Mouse (Mus musculus) 416B (cell line): ENCODE results near the gene Fbxl19.
A peak's percentile ranks its signal among the peaks of the same experiment; 100 is the strongest.
"Not testable (repeated sequence)": the region's sequence is repeated elsewhere in the genome, so short reads cannot be mapped to it uniquely, and the experiment has no call there.

Experiments used
- DNase-seq: peaks from one replicate; pipeline ENCODE4 v3.0.0; 2011; ENCODE audit warnings: low read depth

Fbxl19 gene

DNA sequence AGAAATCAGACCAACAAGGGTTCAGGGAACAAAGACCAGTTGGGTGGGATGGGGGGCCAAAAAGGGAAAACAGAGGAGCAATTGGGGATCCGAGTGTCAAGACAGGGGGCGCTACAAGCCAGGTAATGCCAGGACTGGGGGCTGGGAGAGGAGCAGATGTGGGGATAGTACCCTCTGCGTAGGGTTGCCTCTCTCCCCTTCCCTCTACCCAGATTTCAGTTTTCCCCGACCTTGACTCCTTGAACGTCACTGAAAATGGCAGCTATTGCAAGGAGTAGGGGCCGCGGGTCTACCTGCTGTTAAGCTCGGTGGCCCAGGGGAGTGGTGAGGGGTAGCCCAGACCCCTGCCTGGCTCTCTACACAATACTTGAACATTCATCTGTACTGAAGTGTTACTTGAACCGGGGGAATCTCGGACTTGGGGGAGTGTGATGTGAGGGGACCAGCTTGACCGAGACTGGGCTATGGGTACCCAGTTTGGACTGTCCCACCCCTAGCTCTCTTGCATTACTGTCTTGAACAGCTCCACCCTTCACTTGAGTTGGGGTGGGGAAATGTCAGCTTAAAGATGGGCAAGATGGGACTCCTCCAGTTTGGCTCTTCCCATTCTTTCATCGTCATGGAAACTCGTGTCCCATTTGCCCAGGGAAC lies 24.1 kb downstream of the Fbxl19 start:
- DNase-seq = no peak

DNA sequence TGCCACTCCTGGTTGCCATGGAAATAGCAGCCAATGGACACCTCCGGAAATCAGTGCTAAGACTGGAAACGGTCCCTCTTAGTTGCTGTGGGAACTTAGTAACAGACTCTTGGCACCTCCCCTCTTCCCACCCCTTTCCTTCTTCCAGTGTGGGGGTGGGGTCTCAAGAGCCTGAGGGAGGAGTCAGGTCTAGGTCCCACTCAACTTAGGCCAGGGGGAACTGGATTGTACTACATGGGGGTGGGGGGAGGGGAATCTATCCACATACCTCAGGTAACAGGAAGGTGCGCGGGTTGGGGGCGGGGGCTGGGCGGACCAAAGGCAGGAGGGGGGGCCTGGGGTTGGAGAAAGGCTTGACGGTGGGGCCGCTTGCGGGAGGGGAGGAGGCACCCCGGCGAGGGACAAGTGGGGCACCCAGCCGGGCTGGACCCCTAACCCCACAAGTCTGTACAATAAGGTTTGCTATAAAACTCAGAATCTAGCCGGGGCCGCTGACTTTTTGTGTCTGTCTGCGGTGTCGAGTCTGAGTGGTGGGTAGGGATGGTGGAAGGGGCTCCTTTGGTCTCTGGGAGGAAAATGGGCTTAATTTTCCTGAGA lies 24.8 kb downstream of the Fbxl19 start:
- peak; percentile 99 for DNase-seq

DNA sequence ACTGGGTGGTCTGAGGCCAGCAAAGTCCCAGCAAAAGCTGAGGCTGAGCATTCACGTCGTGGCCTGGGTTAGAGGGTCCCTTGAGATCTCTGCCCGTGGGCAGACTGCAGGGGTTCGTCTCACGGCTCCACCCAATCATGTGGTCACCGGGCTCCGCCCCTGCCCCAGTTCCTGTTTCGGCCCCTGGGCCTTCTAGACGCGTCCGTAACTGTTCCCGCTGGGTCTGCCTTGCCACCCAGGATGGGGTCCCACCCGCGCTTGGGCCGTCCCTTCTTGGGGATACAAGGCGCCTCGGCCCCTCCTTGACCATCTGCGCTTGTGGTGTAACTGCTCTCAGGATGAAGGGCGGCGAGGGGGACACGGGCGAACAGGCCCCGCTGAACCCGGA lies 25.3 kb downstream of the Fbxl19 start, which contains the start of gene Orai3:
TSS of gene Orai3 (plus strand) at position 165 of the 388 bp plus-strand sequence.
- peak; percentile 89 for DNase-seq

DNA sequence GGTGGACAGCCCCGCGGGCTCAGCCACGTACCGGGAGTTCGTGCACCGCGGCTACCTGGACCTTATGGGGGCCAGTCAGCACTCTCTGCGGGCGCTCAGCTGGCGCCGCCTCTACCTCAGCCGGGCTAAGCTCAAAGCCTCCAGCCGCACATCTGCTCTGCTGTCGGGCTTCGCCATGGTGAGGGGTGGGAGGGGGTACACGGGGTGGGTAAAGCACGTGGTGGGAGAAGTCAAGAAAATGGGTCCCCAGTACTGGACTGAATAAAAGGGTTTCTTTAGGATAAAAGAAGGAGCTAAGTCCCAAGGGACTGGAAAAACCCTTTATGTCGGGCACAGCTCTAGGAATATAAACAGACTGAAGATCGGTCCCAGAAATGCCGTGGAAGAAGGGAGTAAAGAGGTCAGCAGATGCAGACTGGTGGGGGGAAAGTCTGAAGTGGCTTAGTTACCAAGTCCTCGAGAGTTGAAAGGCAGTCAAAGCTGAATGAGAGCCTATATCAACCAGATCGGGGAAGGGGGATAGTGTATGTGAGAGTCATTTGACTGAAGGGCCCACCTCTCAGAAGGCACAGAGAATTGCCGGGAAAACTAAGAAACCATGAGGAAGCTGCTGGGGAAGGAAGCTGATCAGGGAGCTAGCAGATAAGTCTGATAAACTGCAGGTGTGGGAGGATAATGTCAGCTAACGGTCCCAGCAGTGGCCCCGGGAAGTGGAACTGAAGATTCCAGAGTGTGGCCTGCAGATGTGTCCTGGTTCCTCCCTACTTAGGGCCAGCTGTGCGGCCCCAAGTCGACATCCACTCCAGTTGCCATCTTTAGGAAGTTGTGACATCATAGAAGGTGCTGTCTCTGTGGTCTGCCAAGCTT lies 25.9 kb downstream of the Fbxl19 start:
- DNase-seq = peak; percentile 66

DNA sequence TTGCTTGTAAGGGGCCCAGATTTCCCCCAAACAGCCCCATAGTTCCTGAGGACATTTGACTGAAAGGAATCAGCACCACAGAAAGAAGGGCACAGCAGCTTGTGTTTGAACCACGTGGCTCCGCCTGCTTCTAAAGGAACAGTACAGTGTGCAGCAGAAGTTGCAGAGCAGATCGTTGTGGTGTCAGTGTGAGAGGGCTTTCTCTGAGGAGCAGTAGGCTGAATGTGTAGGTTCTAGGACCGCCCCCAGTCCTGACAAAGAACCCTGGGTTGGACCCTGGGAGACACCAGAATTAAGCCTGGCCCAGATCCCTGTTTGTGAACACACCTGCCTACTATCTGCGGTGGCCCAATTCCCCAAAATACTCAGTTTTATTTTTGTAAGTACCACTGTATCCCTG lies 26.9 kb downstream of the Fbxl19 start:
- peak; percentile 64 for DNase-seq

DNA sequence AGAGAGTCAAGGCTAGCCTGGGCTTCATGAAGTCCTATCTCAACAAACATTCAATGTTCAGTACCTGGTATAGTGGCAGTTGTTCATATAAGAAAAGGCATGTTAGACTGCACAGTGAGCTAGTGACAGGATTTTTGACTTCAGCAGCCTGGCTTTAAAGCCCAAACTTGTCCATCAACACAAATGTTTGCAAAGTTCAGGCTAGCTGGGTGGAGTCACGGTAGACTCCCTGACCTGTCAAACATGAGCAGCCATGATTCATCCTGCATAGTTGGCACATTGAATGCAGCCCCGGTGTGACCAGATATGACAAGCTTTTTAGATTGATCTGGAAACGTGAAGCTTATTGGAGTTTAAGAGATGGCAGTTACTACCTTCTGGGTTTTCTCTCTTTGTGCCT lies 27.7 kb downstream of the Fbxl19 start:
- peak; percentile 47 for DNase-seq

DNA sequence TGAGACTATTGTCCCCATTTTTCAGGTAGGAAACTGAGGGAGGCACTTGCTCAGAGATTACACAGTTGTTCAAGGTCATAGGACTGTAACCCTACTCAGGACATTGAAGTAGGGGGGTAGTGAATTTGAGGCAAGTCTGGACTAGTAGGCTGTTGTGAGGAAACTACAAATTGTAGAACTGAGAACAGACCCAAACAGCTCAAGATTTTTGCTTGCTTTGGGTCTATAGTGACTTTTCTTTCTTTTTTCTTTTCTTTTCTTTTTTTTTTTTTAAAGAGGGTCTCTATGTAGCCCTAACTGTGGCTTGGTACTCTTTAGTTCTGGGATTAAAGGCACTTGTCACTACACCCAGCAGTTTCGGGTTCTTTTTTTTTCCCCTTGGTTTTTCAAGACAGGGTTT lies 28.2 kb downstream of the Fbxl19 start:
- DNase-seq = peak; percentile 20

DNA sequence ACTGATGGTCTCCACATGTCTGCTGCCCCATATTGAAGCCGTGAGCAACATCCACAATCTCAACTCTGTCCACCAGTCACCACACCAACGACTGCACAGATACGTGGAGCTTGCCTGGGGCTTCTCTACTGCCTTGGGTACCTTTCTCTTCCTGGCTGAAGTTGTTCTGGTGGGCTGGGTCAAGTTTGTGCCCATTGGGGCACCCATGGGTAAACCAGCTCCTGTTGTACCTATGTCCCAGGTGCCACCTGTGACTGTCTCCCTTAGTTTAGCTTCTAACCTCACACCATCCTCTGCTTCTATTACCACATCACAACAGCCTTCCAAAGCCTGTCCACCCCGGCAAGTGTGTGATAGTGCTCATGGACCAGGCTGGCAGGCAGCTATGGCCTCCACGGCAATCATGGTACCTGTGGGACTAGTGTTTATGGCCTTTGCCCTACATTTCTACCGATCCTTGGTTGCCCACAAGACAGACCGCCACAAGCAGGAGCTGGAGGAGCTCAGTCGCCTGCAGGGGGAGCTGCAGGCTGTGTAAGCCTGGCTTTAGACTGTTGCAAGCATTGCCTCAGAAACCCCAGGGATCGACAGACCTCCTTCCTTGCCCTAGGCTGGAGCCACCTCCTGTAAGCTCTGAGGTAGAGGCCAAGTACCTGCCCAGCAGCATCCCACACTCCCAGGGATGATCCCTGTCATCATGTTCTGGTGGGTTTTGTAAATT lies 29.5 kb downstream of the Fbxl19 start:
- DNase-seq = peak; percentile 90

DNA sequence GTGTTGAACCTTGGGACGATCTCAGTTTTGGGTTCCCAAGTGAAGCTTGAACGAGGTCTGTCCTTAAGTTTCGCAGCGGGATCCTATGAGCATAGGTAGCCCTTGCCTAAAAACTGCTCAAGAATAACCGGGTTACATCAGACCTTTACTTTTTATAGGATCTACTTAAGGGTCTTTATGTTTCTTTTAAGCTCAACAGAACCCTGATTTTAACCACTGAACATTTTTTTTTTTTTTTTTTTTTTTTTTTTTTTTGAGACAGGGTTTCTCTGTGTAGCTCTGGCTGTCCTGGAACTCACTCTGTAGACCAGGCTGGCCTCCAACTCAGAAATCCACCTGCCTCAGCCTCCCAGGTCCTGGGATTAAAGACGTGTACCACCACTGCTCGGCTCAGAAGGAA lies 31.5 kb downstream of the Fbxl19 start:
- DNase-seq = not testable (repeated sequence)

DNA sequence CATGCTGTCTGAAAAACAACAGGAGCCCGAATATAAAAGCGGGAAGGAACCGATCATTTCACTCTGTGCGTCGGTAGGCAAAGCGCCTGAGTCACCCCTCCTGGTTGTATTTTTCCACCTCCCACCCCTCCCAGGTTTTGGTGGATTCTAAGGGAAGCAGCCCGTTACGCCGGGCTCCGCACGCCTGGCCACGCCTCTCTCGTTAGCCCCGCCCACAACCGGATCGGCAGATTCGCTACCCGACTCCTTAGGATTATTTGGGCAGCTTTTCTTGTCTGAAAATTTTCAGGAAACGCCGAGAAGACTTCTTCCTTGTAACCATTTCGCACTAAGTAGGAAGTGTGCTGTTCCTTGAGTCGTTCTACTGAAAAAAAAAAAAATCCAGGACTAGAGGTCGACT lies 32.1 kb downstream of the Fbxl19 start, which contains the start of gene Setd1a:
TSS of gene Setd1a (plus strand) at position 245 of the 400 bp plus-strand sequence.
- peak; percentile 90 for DNase-seq

DNA sequence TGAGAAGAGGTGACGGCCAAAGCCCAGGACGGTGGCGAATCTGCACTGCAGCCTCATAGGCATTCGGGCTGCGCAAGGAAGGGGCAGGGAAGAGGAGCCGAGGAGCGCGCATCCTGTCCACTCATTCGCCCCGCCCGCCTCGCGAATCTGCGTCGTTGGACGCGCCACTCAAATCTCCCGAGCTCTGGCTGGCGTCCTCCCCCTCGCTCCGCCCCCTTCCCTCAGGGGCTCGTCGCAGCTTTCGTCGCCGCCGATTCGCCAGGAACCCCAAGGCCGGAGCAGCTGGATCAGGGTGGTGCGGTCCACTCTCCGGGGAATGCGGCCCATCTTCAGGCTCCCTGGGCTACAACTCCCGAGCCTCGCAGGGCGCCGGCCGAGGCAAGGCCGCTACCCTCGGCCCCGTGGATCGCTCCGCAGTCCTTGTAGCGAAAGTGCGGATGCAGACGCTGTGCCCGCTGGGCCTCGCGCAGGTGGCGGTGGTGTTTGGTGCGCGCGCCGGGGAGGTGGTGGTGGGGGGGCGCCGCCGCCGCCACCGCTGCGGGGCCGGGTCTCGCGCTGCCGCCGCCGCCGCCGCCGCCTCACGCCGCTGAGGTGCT lies 32.6 kb downstream of the Fbxl19 start:
- peak; percentile 98 for DNase-seq

DNA sequence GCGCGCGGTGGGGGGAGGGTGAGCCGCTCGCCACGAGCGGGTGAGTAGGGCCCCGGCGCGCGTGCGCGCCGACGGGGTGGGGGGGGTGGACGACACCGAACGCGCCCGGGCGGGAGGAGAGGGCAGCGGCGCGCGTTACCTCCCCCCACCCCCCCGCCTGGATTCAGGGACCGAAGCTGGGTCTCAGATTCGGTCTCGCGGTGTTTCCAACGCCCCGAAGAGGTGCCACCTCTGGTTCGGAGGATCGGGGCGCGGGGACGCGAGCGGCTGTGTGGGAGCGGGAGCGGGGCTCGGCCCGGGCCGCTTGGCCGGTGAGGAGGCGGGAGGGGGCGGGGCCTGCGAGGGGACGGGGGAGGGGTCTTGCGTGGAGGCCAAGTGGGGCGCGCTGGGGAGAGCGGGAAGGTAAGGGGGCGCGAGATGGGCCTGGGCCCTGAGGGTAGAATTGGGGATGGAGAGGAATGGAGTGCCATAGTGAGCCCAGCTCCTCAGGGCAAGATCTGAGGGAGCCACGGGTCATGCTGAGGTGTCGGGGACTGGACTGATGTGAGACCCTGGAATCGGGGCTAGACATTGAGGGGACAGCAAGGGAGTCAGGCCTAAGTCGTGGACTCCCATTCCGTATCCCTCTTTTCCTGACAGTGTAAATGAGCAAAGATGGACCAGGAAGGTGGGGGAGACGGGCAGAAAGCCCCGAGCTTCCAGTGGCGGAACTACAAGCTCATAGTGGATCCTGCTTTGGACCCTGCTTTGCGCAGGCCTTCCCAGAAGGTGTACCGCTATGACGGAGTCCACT lies 33.3 kb downstream of the Fbxl19 start:
- peak; percentile 58 for DNase-seq

DNA sequence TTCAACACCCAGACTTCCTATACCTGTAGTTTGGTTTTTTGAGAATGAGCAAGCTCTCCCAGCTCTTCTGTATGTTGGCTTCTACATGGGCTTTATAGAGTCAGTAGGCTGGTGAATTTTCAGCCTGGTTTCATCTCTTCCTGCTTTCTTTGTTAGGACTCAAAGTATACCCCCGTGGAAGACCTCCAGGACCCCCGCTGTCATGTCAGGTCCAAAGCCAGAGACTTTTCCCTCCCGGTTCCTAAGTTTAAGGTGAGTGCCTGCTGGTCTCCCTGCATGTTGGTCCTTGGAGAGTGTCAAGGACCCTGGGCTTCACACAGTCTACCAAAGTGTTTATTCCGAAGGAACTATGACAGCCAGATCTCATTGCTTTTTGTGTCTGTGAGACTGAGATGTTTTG lies 34.0 kb downstream of the Fbxl19 start:
- DNase-seq = no peak

DNA sequence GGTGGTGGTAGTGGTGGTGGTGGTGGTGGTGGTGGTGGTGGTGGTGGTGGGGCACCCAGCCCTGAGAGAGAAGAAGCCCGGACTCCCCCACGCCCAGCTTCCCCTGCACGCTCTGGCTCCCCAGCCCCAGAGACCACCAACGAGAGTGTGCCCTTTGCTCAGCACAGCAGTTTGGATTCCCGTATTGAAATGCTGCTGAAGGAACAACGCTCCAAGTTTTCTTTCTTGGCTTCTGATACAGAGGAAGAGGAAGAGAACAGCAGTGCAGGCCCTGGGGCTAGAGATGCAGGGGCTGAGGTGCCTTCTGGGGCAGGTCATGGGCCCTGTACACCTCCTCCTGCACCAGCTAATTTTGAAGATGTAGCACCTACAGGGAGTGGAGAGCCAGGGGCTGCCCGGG lies 41.0 kb downstream of the Fbxl19 start, which contains the start of gene Gm49388:
TSS of gene Gm49388 (plus strand) at position 301 of the 400 bp plus-strand sequence.
- no peak for DNase-seq

DNA sequence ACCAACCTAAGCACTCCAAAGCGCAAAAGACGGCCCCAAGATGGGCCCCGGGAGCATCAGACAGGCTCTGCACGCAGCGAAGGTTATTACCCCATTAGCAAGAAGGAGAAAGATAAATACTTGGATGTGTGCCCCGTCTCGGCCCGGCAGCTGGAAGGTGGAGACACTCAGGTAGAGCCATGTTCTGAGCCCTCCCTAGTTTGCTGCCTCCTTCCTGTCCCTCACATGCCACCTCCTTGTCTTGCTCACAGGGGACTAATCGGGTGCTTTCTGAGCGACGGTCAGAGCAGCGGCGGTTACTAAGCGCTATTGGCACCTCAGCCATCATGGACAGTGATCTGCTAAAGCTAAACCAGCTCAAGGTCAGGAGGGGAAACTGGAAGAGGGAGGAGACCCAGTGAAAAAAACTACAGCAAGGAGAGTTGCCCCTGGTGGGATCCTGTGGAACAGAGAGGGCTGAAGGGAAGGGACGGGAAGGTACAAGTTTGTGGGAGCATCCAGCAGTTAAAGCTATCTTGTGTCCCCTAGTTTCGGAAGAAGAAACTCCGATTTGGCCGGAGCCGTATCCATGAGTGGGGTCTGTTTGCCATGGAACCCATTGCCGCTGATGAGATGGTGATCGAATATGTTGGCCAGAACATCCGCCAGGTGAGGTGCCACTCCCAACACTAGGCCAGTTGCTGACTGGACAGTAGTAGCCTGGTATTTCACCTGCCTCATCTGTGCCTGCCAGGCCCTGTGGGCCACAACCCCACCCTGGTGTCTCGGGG lies 52.9 kb downstream of the Fbxl19 start:
- no peak for DNase-seq

DNA sequence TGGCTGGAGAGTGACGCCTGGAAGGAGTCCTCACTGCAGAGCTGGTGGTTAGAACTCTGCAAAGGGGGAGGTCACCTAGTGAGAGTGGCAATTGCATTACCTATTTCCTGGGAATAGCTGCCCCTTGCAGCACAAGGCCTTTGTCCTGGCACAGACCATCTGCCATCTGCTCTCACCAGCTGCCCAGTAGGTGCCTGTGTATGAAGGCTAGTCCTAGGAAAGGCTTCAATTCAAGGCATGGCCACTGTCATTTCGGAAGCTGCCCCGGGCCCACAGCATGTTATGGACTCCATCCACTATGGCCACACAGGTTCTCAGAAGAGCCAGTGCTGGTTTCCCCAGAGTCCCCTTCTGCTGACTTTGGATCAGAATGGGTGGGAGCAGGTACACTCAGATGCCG lies 54.2 kb downstream of the Fbxl19 start:
- no peak for DNase-seq

DNA sequence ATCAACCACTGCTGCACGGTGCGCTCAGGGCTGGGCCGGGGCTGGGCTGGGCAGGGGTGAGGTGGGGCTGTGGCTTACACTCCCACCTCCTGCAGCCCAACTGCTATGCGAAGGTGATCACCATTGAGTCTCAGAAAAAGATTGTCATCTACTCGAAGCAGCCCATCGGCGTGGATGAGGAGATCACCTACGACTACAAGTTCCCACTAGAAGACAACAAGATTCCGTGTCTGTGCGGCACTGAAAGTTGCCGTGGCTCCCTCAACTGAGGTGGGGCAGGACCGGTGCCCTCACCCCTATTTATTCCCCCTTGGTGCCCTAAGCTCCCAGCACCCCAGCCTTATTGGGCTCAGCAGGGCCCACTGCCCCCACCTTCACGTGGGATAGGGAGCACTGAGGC lies 54.9 kb downstream of the Fbxl19 start:
- no peak for DNase-seq

DNA sequence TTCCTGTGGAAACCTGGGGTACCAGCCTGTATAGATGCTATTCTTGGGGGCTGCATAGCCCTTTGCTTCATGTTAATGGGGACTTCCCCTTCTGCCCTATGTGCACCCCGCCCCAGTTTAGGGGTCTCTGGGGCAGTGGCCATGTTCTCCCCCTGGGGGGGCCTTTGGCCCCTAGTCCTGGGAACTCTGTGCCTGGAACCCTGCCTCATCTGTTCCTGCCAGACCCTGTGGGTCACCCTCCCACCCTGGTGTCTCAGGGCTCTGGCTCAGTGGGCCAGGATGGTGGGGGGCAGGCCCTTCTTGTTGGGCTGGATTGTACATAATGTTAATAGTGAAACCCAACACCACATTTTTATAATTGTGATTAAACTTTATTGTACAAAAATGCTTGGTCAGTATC lies 55.4 kb downstream of the Fbxl19 start:
- DNase-seq = no peak

DNA sequence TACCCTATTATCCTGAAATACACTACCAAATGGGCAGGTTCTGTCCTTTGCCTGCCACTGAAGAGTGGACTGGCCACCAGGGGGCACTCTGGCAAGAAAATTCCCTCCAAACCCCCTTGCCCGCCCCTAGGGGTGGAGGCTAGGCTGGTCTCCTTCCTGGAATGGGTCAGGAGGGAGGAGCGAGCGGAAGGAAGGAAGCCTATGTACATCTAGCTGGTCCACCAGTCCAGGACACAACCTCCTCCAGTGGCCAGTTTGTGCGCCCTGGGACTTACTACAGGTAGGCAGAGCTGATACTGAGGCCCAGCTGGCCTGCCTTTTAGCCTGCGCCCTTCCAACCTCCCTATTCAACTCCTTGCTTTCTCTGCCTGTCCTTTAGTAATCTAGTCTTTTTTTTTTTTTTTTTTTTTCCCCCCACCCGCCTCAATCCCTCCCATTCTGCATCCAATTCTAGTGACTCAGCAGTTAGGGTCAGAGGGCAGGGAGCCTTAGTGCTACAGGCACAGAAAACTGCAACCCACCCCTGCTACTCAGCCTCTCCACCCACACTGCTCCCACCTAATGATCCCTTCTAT lies 56.2 kb downstream of the Fbxl19 start, which contains the start of gene Hsd3b7:
TSS of gene Hsd3b7 (plus strand) at position 170 of the 575 bp plus-strand sequence.
- DNase-seq = peak; percentile 96
